Mouse (Mus musculus): ENCODE data around the gene Cyp4f40. TPM values are rescaled to one million over a fixed set of nuclear protein-coding genes. Genes with fewer than 3 reads are reported as not detected.
A peak's percentile ranks its signal among the peaks of the same experiment; 100 is the strongest.
"Not testable (repeated sequence)": the region's sequence is repeated elsewhere in the genome, so short reads cannot be mapped to it uniquely, and the experiment has no call there.

Gene Cyp4f40
- polyA plus RNA-seq (2012; rRNA removed), result not detected in 2 replicates

- peak in 1 of 2 experiments; percentile 18 for DNase-seq
- no peaks in the 10 kb centered on the region for H3K27me3 ChIP-seq (ENCODE audit: control insufficient read depth, insufficient read depth, low read length)
- H3K27ac ChIP-seq (ENCODE audit: insufficient read depth, low read length), result no peak within 1 kb of the TSS
- no peaks in the 10 kb centered on the region for H3K4me1 ChIP-seq (ENCODE audit: control insufficient read depth, insufficient read depth, low read length)
- TF ChIP-seq CTCF (IDR thresholded peaks at IDR 0.05; ENCODE audit: borderline replicate concordance, insufficient read depth, low read depth, low read length) (no peak), POLR2A (IDR thresholded peaks at IDR 0.05; ENCODE audit: borderline replicate concordance, insufficient read depth, low read length) (no peak)
- H3K4me3 ChIP-seq (replicated peaks; ENCODE audit: insufficient read depth, low read depth, low read length), result no peak within 1 kb of the TSS
- WGBS, result 7% methylated on average over 2 of the region's 2 CpGs
These were observed at the start of gene Cyp4f40 for GRCm38 (mm10) chr17:32658712-32659111. Gene Cyp4f40, plus strand, starts transcription at chr17:32658900.

GRCm38 (mm10) chr17:32610231-32610630, 48.5 kb upstream of the Cyp4f40 start:
- not testable (repeated sequence) for H3K27ac ChIP-seq (ENCODE audit: insufficient read depth, low read length); H3K27me3 ChIP-seq (ENCODE audit: control insufficient read depth, insufficient read depth, low read length); DNase-seq; H3K4me3 ChIP-seq (replicated peaks; ENCODE audit: insufficient read depth, low read depth, low read length); H3K4me1 ChIP-seq (ENCODE audit: control insufficient read depth, insufficient read depth, low read length)
- WGBS, result 78% methylated on average over 3 of the region's 3 CpGs

- Histone ChIP-seq H3K4me3 (replicated peaks; ENCODE audit: insufficient read depth, low read depth, low read length) (no peak overlapping the region), H3K27ac (ENCODE audit: insufficient read depth, low read length) (no peak overlapping the region), H3K4me1 (ENCODE audit: control insufficient read depth, insufficient read depth, low read length) (no peaks in the 10 kb centered on the region), H3K27me3 (ENCODE audit: control insufficient read depth, insufficient read depth, low read length) (no peaks in the 10 kb centered on the region)
- WGBS, result 76% methylated on average over 3 of the region's 3 CpGs
- no peak for DNase-seq
- TF ChIP-seq POLR2A (IDR thresholded peaks at IDR 0.05; ENCODE audit: borderline replicate concordance, insufficient read depth, low read length), result no peak
- TF ChIP-seq CTCF (IDR thresholded peaks at IDR 0.05; ENCODE audit: borderline replicate concordance, insufficient read depth, low read depth, low read length), result no peak
These were observed 47.8 kb upstream of the Cyp4f40 start for GRCm38 (mm10) chr17:32610896-32611295.

GRCm38 (mm10) chr17:32612417-32612816, 46.3 kb upstream of the Cyp4f40 start:
- 64% methylated on average over 3 of the region's 3 CpGs for WGBS

GRCm38 (mm10) chr17:32617252-32617651, 41.4 kb upstream of the Cyp4f40 start:
- DNase-seq, result no peak
- TF ChIP-seq POLR2A (IDR thresholded peaks at IDR 0.05; ENCODE audit: borderline replicate concordance, insufficient read depth, low read length), result no peak
- TF ChIP-seq CTCF (IDR thresholded peaks at IDR 0.05; ENCODE audit: borderline replicate concordance, insufficient read depth, low read depth, low read length), result no peak
- 18% methylated on average over 1 of the region's 1 CpGs for WGBS
- H3K4me3 ChIP-seq (replicated peaks; ENCODE audit: insufficient read depth, low read depth, low read length), result no peak overlapping the region
- H3K4me1 ChIP-seq (ENCODE audit: control insufficient read depth, insufficient read depth, low read length), result no peaks in the 10 kb centered on the region
- no peak overlapping the region for H3K27ac ChIP-seq (ENCODE audit: insufficient read depth, low read length)
- no peaks in the 10 kb centered on the region; the same call in 1 of the 2 replicates for H3K27me3 ChIP-seq (ENCODE audit: control insufficient read depth, insufficient read depth, low read length)

More at GRCm38 (mm10) chr17:32612417-32612816, 46.3 kb upstream of the Cyp4f40 start:
- no peak for DNase-seq
- H3K27ac ChIP-seq (ENCODE audit: insufficient read depth, low read length), result no peak overlapping the region
- H3K4me1 ChIP-seq (ENCODE audit: control insufficient read depth, insufficient read depth, low read length), result no peaks in the 10 kb centered on the region
- no peak overlapping the region for H3K4me3 ChIP-seq (replicated peaks; ENCODE audit: insufficient read depth, low read depth, low read length)
- no peak for TF ChIP-seq POLR2A (IDR thresholded peaks at IDR 0.05; ENCODE audit: borderline replicate concordance, insufficient read depth, low read length)
- TF ChIP-seq CTCF (IDR thresholded peaks at IDR 0.05; ENCODE audit: borderline replicate concordance, insufficient read depth, low read depth, low read length), result no peak
- no peaks in the 10 kb centered on the region for H3K27me3 ChIP-seq (ENCODE audit: control insufficient read depth, insufficient read depth, low read length)

- H3K4me1 ChIP-seq (ENCODE audit: control insufficient read depth, insufficient read depth, low read length); H3K27me3 ChIP-seq (ENCODE audit: control insufficient read depth, insufficient read depth, low read length); DNase-seq; H3K27ac ChIP-seq (ENCODE audit: insufficient read depth, low read length); H3K4me3 ChIP-seq (replicated peaks; ENCODE audit: insufficient read depth, low read depth, low read length): not testable (repeated sequence)
- WGBS, result 73% methylated on average over 4 of the region's 4 CpGs
These were observed 37.7 kb upstream of the Cyp4f40 start, which contains the start of gene Cyp4f37 for GRCm38 (mm10) chr17:32621018-32621417. Gene Cyp4f37, plus strand, starts transcription at chr17:32621309.

- not testable (repeated sequence) for DNase-seq; H3K27me3 ChIP-seq (ENCODE audit: control insufficient read depth, insufficient read depth, low read length); H3K4me1 ChIP-seq (ENCODE audit: control insufficient read depth, insufficient read depth, low read length); H3K27ac ChIP-seq (ENCODE audit: insufficient read depth, low read length); H3K4me3 ChIP-seq (replicated peaks; ENCODE audit: insufficient read depth, low read depth, low read length)
- 82% methylated on average over 7 of the region's 7 CpGs for WGBS
These were observed 29.0 kb upstream of the Cyp4f40 start for GRCm38 (mm10) chr17:32629726-32630125.

- TF ChIP-seq POLR2A (IDR thresholded peaks at IDR 0.05; ENCODE audit: borderline replicate concordance, insufficient read depth, low read length) (no peak), CTCF (IDR thresholded peaks at IDR 0.05; ENCODE audit: borderline replicate concordance, insufficient read depth, low read depth, low read length) (no peak)
- no peaks in the 10 kb centered on the region for H3K4me1 ChIP-seq (ENCODE audit: control insufficient read depth, insufficient read depth, low read length)
- no peak overlapping the region for H3K27ac ChIP-seq (ENCODE audit: insufficient read depth, low read length)
- H3K4me3 ChIP-seq (replicated peaks; ENCODE audit: insufficient read depth, low read depth, low read length), result no peak overlapping the region
- no peak for DNase-seq
- WGBS, result 72% methylated on average over 3 of the region's 3 CpGs
- H3K27me3 ChIP-seq (ENCODE audit: control insufficient read depth, insufficient read depth, low read length), result no peaks in the 10 kb centered on the region
These were observed 26.8 kb upstream of the Cyp4f40 start for GRCm38 (mm10) chr17:32631936-32632335.

- not testable (repeated sequence) for H3K27me3 ChIP-seq (ENCODE audit: control insufficient read depth, insufficient read depth, low read length); H3K4me1 ChIP-seq (ENCODE audit: control insufficient read depth, insufficient read depth, low read length); DNase-seq; H3K27ac ChIP-seq (ENCODE audit: insufficient read depth, low read length)
- peak overlapping the region; percentile 41 for H3K4me3 ChIP-seq (replicated peaks; ENCODE audit: insufficient read depth, low read depth, low read length)
- 85% methylated on average over 9 of the region's 9 CpGs for WGBS
These were observed 24.3 kb upstream of the Cyp4f40 start for GRCm38 (mm10) chr17:32634242-32634971.

Data from cerebellum, adult 2 months (tissue).